Mouse (Mus musculus) bone marrow, adult 2 months (tissue): ENCODE results near the gene Eif3b.
"Not testable (repeated sequence)": the region's sequence is repeated elsewhere in the genome, so short reads cannot be mapped to it uniquely, and the experiment has no call there.

Experiments
- CTCF ChIP-seq: fragments of 200-500 bp; IDR thresholded peaks from 2 replicates; pipeline ENCODE4 v1.5.1; 2011; ENCODE audit warnings: low read length, control low read depth; ENCODE audit not compliant: control insufficient read depth, insufficient read depth
- POLR2A ChIP-seq: fragments of 200-500 bp; IDR thresholded peaks from 2 replicates; pipeline ENCODE4 v1.6.1; 2011; ENCODE audit warnings: low read depth, mild to moderate bottlenecking, control low read depth, low read length, borderline replicate concordance; ENCODE audit not compliant: control insufficient read depth

- not testable (repeated sequence) for TF ChIP-seq POLR2A
- TF ChIP-seq CTCF: peak; percentile 35; the same call in 1 of the 2 replicates
These were observed 20.0 kb downstream of the Eif3b start for GRCm38 (mm10) chr5:140439117-140439516.
